Mouse (Mus musculus) cerebellum, adult 2 months (tissue): ENCODE results near the gene Sema5a. TPM values are rescaled to one million over a fixed set of nuclear protein-coding genes. Genes with fewer than 3 reads are reported as not detected.

Source experiments
- DNase-seq, 2 experiments: peaks; one replicate each; pipeline ENCODE4 v3.0.0; 2021
- H3K27ac ChIP-seq: fragments of 200-500 bp; 2 replicates; pipeline ENCODE4 v1.5.1; 2012; ENCODE audit warnings: low read length, control low read depth, inconsistent platforms; ENCODE audit not compliant: insufficient read depth
- H3K27me3 ChIP-seq: fragments of 200-500 bp; 2 replicates; pipeline ENCODE4 v1.6.1; 2012; ENCODE audit warnings: inconsistent platforms, mild to moderate bottlenecking, low read length, moderate library complexity; ENCODE audit not compliant: control insufficient read depth, insufficient read depth
- H3K4me1 ChIP-seq: fragments of 200-500 bp; 2 replicates; pipeline ENCODE4 v1.6.1; 2011; ENCODE audit warnings: low read length; ENCODE audit not compliant: control insufficient read depth, insufficient read depth
- H3K4me3 ChIP-seq: fragments of 200-500 bp; replicated peaks from 2 replicates; pipeline ENCODE3; 2011; ENCODE audit warnings: mild to moderate bottlenecking, low read depth, low read length, control low read depth; ENCODE audit not compliant: insufficient read depth
- CTCF ChIP-seq: fragments of 200-500 bp; IDR thresholded peaks from 2 replicates; pipeline ENCODE4 v1.5.1; 2011; ENCODE audit warnings: low read depth, mild to moderate bottlenecking, control low read depth, low read length, moderate library complexity, borderline replicate concordance; ENCODE audit not compliant: insufficient read depth
- POLR2A ChIP-seq: fragments of 200-500 bp; IDR thresholded peaks from 2 replicates; pipeline ENCODE4 v1.6.1; 2011; ENCODE audit warnings: low read length, control low read depth, borderline replicate concordance; ENCODE audit not compliant: insufficient read depth
- WGBS: fragments of 180-500 bp; shearing (Covaris S2); methylation state at CpG from one replicate; pipeline ENCODE4 v1.1.7; 2018; 5-methylcytosine and 5-hydroxymethylcytosine counted together
- polyA plus RNA-seq: library from polyadenylated mRNA; depleted of rRNA; stranded (reverse); fragments of >200 nt; gene quantifications from 2 replicates; pipeline ENCODE4 v1.2.3, GENCODE M21; 2012

The Sema5a gene
- polyA plus RNA-seq, 1 experiment, result 11.1 TPM

DNA sequence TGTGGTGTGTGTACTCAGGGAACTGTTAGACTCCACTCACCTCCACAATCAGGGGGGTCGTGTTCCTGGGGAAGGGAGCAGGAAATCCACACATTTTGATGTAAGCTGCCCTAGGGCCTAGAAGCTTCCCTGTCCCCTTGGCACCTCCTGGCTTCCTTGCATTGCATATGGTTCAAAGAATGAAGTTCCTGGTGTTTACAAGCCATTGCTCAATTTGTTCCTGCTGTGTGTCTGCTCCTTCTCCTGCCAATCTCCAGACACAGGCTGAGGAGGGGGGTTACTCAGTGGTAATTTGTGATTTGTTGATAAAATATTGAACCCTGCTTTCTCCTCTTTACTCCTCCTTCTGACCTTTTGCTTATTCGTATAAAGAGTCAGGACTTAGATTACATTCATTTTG lies 25.5 kb downstream of the Sema5a start:
- 49% methylated on average over 2 of the region's 2 CpGs for WGBS
- H3K27me3 ChIP-seq, result no peaks in the 10 kb centered on the region
- H3K27ac ChIP-seq, result no peak overlapping the region
- DNase-seq, result peak in 1 of 2 experiments; percentile 35
- no peak for TF ChIP-seq CTCF
- no peak for TF ChIP-seq POLR2A
- H3K4me1 ChIP-seq, result peaks cover 20% of the 10 kb centered on the region
- H3K4me3 ChIP-seq, result no peak overlapping the region

GRCm38 (mm10) chr15:32273925-32274324 lies 29.3 kb downstream of the Sema5a start:
- no peak for DNase-seq
- Histone ChIP-seq H3K27me3 (no peaks in the 10 kb centered on the region), H3K4me3 (no peak overlapping the region), H3K4me1 (peaks cover 4% of the 10 kb centered on the region; the same call in 1 of the 2 replicates), H3K27ac (no peak overlapping the region)
- 92% methylated on average over 6 of the region's 6 CpGs for WGBS
- no peak for TF ChIP-seq CTCF
- no peak for TF ChIP-seq POLR2A

GRCm38 (mm10) chr15:32275020-32275419 lies 30.4 kb downstream of the Sema5a start:
- 91% methylated on average over 5 of the region's 5 CpGs for WGBS
- Histone ChIP-seq H3K27me3 (no peaks in the 10 kb centered on the region), H3K27ac (no peak overlapping the region), H3K4me3 (no peak overlapping the region), H3K4me1 (peaks cover under 1% of the 10 kb centered on the region; the same call in 1 of the 2 replicates)
- DNase-seq, result no peak
- TF ChIP-seq POLR2A (no peak), CTCF (no peak)

DNA sequence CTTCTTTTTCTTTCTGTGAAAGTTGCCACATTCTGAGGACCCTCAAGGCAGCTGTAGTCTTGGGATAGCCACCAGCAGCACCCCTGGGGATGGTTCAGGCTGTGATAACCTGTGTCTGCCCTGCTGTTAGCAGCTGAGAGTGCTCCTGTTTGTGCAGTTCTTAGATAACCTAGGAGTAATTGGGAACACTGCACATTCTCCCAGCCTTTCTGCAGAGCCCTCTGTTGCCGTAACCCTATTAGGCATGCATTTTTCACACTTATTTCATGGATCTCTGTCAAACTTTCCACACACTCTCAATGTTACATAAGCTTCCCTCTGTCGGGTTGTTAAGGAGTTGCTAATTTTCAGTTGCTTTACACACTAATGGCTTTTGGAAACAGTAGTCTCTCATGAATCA lies 34.0 kb downstream of the Sema5a start:
- Histone ChIP-seq H3K27me3 (no peaks in the 10 kb centered on the region), H3K27ac (no peak overlapping the region), H3K4me3 (no peak overlapping the region), H3K4me1 (no peaks in the 10 kb centered on the region)
- TF ChIP-seq CTCF, result no peak
- TF ChIP-seq POLR2A, result no peak
- no peak for DNase-seq
- WGBS, result 61% methylated on average over 2 of the region's 2 CpGs

GRCm38 (mm10) chr15:32281374-32281773 lies 36.8 kb downstream of the Sema5a start:
- Histone ChIP-seq H3K4me1 (no peaks in the 10 kb centered on the region), H3K4me3 (no peak overlapping the region), H3K27me3 (no peaks in the 10 kb centered on the region), H3K27ac (no peak overlapping the region)
- WGBS, result 64% methylated on average over 4 of the region's 4 CpGs
- peak in 1 of 2 experiments; percentile 27 for DNase-seq
- TF ChIP-seq CTCF (no peak), POLR2A (no peak)

DNA sequence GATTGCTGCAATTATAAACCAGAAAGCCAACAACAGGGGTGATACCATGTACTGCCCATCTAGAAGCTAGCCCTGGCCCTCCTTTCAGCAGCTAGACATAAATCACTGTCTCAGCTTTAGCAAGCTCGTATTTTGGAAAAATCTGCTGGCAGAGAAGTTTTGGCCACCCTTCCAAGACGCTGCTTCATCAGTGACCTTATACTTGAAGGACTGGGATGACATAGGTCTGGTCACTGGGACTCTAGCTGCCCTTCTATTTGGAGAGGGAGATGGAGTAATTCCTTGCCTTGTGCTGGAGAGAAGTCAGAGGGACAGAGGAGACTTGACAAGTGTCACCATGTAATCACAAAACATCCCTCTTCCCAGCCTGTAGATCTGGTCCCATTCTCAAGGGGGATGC lies 40.1 kb downstream of the Sema5a start:
- no peak for TF ChIP-seq POLR2A
- no peak for TF ChIP-seq CTCF
- 77% methylated on average over 2 of the region's 2 CpGs for WGBS
- H3K4me1 ChIP-seq, result no peaks in the 10 kb centered on the region
- H3K4me3 ChIP-seq, result no peak overlapping the region
- no peaks in the 10 kb centered on the region for H3K27me3 ChIP-seq
- DNase-seq, result no peak
- H3K27ac ChIP-seq, result no peak overlapping the region

DNA sequence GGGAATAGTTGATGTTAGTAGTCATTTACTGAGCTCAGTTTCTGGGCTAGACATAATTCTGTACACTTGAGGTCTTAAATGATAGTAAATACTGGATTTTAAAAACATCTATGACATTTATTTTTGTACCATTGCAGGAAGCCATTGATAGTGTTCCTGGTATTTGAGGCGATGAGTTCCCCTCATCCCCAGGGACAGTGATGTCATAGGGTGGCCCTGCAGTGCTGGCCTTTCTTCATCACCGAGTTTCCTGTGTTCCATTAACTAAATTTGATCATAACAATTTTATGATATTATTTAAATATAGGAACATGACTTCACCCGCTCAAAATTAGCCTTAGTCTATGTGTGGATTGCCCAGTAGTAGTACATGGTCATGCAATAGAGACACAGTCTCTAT lies 41.7 kb downstream of the Sema5a start:
- Histone ChIP-seq H3K27me3 (no peaks in the 10 kb centered on the region), H3K27ac (no peak overlapping the region), H3K4me1 (no peaks in the 10 kb centered on the region), H3K4me3 (no peak overlapping the region)
- TF ChIP-seq CTCF (no peak), POLR2A (no peak)
- no peak for DNase-seq
- WGBS, result 92% methylated on average over 3 of the region's 3 CpGs

DNA sequence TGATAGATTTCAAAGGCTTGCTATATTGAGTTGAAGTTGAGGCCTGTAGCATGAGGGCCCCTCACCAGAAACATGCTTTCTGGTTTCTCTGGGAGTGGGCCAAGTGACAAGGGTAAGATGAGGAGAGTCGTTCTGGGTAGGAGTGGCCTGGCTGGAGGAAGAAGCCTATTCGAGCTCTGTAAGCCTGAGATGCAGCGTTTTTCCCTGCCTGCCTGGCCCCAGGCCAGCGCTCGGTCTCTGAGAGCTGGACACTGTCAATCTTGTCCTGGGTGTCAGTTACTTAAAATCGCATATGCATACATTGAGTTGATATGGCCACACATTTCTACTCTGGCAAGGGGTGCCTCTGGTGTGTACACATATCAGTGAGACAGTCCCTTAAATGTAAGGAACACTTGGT lies 43.9 kb downstream of the Sema5a start:
- peak in 1 of 2 experiments; percentile 27 for DNase-seq
- no peaks in the 10 kb centered on the region for H3K4me1 ChIP-seq
- H3K4me3 ChIP-seq, result no peak overlapping the region
- 24% methylated on average over 6 of the region's 6 CpGs for WGBS
- TF ChIP-seq POLR2A, result no peak
- H3K27ac ChIP-seq, result no peak overlapping the region
- H3K27me3 ChIP-seq, result no peaks in the 10 kb centered on the region
